Mouse (Mus musculus) megakaryocyte-erythroid progenitor cell, adult 5-6 weeks (primary cell): Measurements from ENCODE around the gene Prpf18. TPM values are rescaled to one million over a fixed set of nuclear protein-coding genes. Genes with fewer than 3 reads are reported as not detected.
A peak's percentile ranks its signal among the peaks of the same experiment; 100 is the strongest.

ENCODE experiments used
- ATAC-seq: replicated peaks from 2 replicates; pipeline ENCODE4 v1.8.0; 2016; ENCODE audit warnings: mild to moderate bottlenecking, inconsistent platforms; ENCODE audit not compliant: severe bottlenecking, poor library complexity, low FRiP score, low TSS enrichment
- total RNA-seq, 2 experiments: library from RNA; stranded (forward) in 1 of 2; stranded (reverse) in 1 of 2; fragments of 200-1000, 215-1000 nt in 1 of 2; fragments of >200 nt in 1 of 2; fragmentation: Nextera tagmentation in 1 of 2; gene quantifications; 2 replicates each; pipeline ENCODE4 v1.2.3; 2014 to 2017

The Prpf18 gene
- total RNA-seq (2014; fragmentation: Nextera tagmentation), result 41.5 and 49.5 TPM in 2 replicates
- total RNA-seq (2017), result 78.4 and 88.4 TPM in 2 replicates

GRCm38 (mm10) chr2:4651500-4652285 lies at the start of gene Prpf18:
Gene Prpf18 (minus strand): TSS chr2:4652113.
- ATAC-seq, result peak; percentile 99

- ATAC-seq, result no peak
These were observed 28.0 kb upstream of the Prpf18 start for GRCm38 (mm10) chr2:4679886-4680285.

GRCm38 (mm10) chr2:4671636-4672035 lies 19.7 kb upstream of the Prpf18 start:
- no peak for ATAC-seq

GRCm38 (mm10) chr2:4669701-4670100 lies 17.8 kb upstream of the Prpf18 start:
- no peak for ATAC-seq

GRCm38 (mm10) chr2:4668626-4669025 lies 16.7 kb upstream of the Prpf18 start:
- no peak for ATAC-seq

- no peak for ATAC-seq
These were observed 8.8 kb upstream of the Prpf18 start for GRCm38 (mm10) chr2:4660677-4661076.

GRCm38 (mm10) chr2:4649646-4650045 lies 2.3 kb downstream of the Prpf18 start:
- ATAC-seq, result no peak

GRCm38 (mm10) chr2:4648094-4648493 lies 3.8 kb downstream of the Prpf18 start:
- ATAC-seq, result no peak

- no peak for ATAC-seq
These were observed 6.8 kb downstream of the Prpf18 start for GRCm38 (mm10) chr2:4645066-4645465.

- ATAC-seq, result peak; percentile 70
These were observed 13.7 kb downstream of the Prpf18 start for GRCm38 (mm10) chr2:4638189-4638588.

- no peak for ATAC-seq
These were observed 15.3 kb downstream of the Prpf18 start for GRCm38 (mm10) chr2:4636656-4637055.

GRCm38 (mm10) chr2:4635804-4636203 lies 16.1 kb downstream of the Prpf18 start:
- no peak for ATAC-seq

- no peak for ATAC-seq
These were observed 21.6 kb downstream of the Prpf18 start for GRCm38 (mm10) chr2:4630197-4630835.

GRCm38 (mm10) chr2:4629470-4629869 lies 22.4 kb downstream of the Prpf18 start:
- ATAC-seq, result no peak

- no peak for ATAC-seq
These were observed 23.0 kb downstream of the Prpf18 start for GRCm38 (mm10) chr2:4628920-4629319.

- no peak for ATAC-seq
These were observed 25.0 kb downstream of the Prpf18 start for GRCm38 (mm10) chr2:4626911-4627310.

GRCm38 (mm10) chr2:4621471-4621985 lies 30.4 kb downstream of the Prpf18 start:
- ATAC-seq, result no peak

- no peak for ATAC-seq
These were observed 31.1 kb downstream of the Prpf18 start for GRCm38 (mm10) chr2:4620640-4621401.

- no peak for ATAC-seq
These were observed 31.9 kb downstream of the Prpf18 start for GRCm38 (mm10) chr2:4619893-4620593.
